Mouse (Mus musculus): ENCODE data around the gene Mettl9. TPM values are rescaled to one million over a fixed set of nuclear protein-coding genes. Genes with fewer than 3 reads are reported as not detected.

The Mettl9 gene
- 199 and 215 TPM in 2 replicates for polyA plus RNA-seq (2016; fragmentation: Nextera tagmentation; extraction: Ambion mirVana)

- peaks cover 32% of the 10 kb centered on the region for H3K4me1 ChIP-seq (replicated peaks)
- peaks cover 16% of the 10 kb centered on the region for H3K27me3 ChIP-seq (ENCODE audit: insufficient read depth, poor library complexity, severe bottlenecking)
- WGBS: 3% methylated on average over 42 of the region's 43 CpGs
- peak within 1 kb of the TSS; percentile 94 for H3K4me3 ChIP-seq
- no peaks in the 10 kb centered on the region for H3K36me3 ChIP-seq
- peak within 1 kb of the TSS; percentile 100 for H3K27ac ChIP-seq
- H3K9me3 ChIP-seq: no peaks in the 10 kb centered on the region
- peak; percentile 97 for DNase-seq (ENCODE audit: low spot score)
These were observed at the start of gene Mettl9 for GRCm38 (mm10) chr7:121033856-121034652. TSS of gene Mettl9 (plus strand) at chr7:121034445.

- H3K27ac ChIP-seq: no peak overlapping the region
- H3K27me3 ChIP-seq (ENCODE audit: insufficient read depth, poor library complexity, severe bottlenecking): no peaks in the 10 kb centered on the region
- no peak for DNase-seq (ENCODE audit: low spot score)
- 76% methylated on average over 8 of the region's 8 CpGs for WGBS
- no peak overlapping the region for H3K4me3 ChIP-seq
- no peaks in the 10 kb centered on the region for H3K36me3 ChIP-seq
- no peaks in the 10 kb centered on the region for H3K9me3 ChIP-seq
- H3K4me1 ChIP-seq (replicated peaks): peaks cover 15% of the 10 kb centered on the region
These were observed 43.1 kb upstream of the Mettl9 start for GRCm38 (mm10) chr7:120991191-120991590.

- 79% methylated on average over 2 of the region's 2 CpGs for WGBS
- DNase-seq (ENCODE audit: low spot score): no peak
These were observed 35.2 kb upstream of the Mettl9 start for GRCm38 (mm10) chr7:120999021-120999530.

GRCm38 (mm10) chr7:121000065-121000822 lies 34.0 kb upstream of the Mettl9 start:
- Histone ChIP-seq H3K4me1 (replicated peaks) (no peaks in the 10 kb centered on the region), H3K27me3 (ENCODE audit: insufficient read depth, poor library complexity, severe bottlenecking) (no peaks in the 10 kb centered on the region), H3K36me3 (no peaks in the 10 kb centered on the region), H3K27ac (no peak overlapping the region), H3K9me3 (no peaks in the 10 kb centered on the region), H3K4me3 (no peak overlapping the region)
- 76% methylated on average over 3 of the region's 3 CpGs for WGBS
- DNase-seq (ENCODE audit: low spot score): no peak

More at GRCm38 (mm10) chr7:120999021-120999530, 35.2 kb upstream of the Mettl9 start:
- Histone ChIP-seq H3K27me3 (ENCODE audit: insufficient read depth, poor library complexity, severe bottlenecking) (no peaks in the 10 kb centered on the region), H3K27ac (no peak overlapping the region), H3K4me3 (no peak overlapping the region), H3K36me3 (no peaks in the 10 kb centered on the region), H3K9me3 (no peaks in the 10 kb centered on the region), H3K4me1 (replicated peaks) (peaks cover 8% of the 10 kb centered on the region)

GRCm38 (mm10) chr7:121001879-121002278 lies 32.4 kb upstream of the Mettl9 start:
- Histone ChIP-seq H3K9me3 (no peaks in the 10 kb centered on the region), H3K27ac (no peak overlapping the region), H3K4me1 (replicated peaks) (no peaks in the 10 kb centered on the region), H3K36me3 (no peaks in the 10 kb centered on the region), H3K27me3 (ENCODE audit: insufficient read depth, poor library complexity, severe bottlenecking) (no peaks in the 10 kb centered on the region), H3K4me3 (no peak overlapping the region)
- 91% methylated on average over 3 of the region's 3 CpGs for WGBS
- DNase-seq (ENCODE audit: low spot score): no peak

- Histone ChIP-seq H3K4me1 (replicated peaks) (no peaks in the 10 kb centered on the region), H3K27me3 (ENCODE audit: insufficient read depth, poor library complexity, severe bottlenecking) (no peaks in the 10 kb centered on the region), H3K4me3 (no peak overlapping the region), H3K36me3 (no peaks in the 10 kb centered on the region), H3K9me3 (no peaks in the 10 kb centered on the region), H3K27ac (no peak overlapping the region)
- no peak for DNase-seq (ENCODE audit: low spot score)
- 88% methylated on average over 5 of the region's 5 CpGs for WGBS
These were observed 31.8 kb upstream of the Mettl9 start for GRCm38 (mm10) chr7:121002407-121002928.

GRCm38 (mm10) chr7:121003793-121004418 lies 30.3 kb upstream of the Mettl9 start:
- WGBS: 76% methylated on average over 4 of the region's 4 CpGs
- Histone ChIP-seq H3K9me3 (no peaks in the 10 kb centered on the region), H3K27ac (no peak overlapping the region)

GRCm38 (mm10) chr7:121011794-121012689 lies 22.2 kb upstream of the Mettl9 start:
- H3K27me3 ChIP-seq (ENCODE audit: insufficient read depth, poor library complexity, severe bottlenecking): no peaks in the 10 kb centered on the region
- no peaks in the 10 kb centered on the region for H3K9me3 ChIP-seq
- DNase-seq (ENCODE audit: low spot score): no peak
- H3K4me1 ChIP-seq (replicated peaks): 0 out of 2 replicates have a peak, but pooled peaks cover 6% of the 10 kb centered on the region
- H3K36me3 ChIP-seq: no peaks in the 10 kb centered on the region
- WGBS: 68% methylated on average over 10 of the region's 10 CpGs
- H3K4me3 ChIP-seq: no peak overlapping the region
- no peak overlapping the region for H3K27ac ChIP-seq

More at GRCm38 (mm10) chr7:121003793-121004418, 30.3 kb upstream of the Mettl9 start:
- H3K4me1 ChIP-seq (replicated peaks): no peaks in the 10 kb centered on the region
- no peaks in the 10 kb centered on the region for H3K36me3 ChIP-seq
- no peak overlapping the region for H3K4me3 ChIP-seq
- H3K27me3 ChIP-seq (ENCODE audit: insufficient read depth, poor library complexity, severe bottlenecking): no peaks in the 10 kb centered on the region
- DNase-seq (ENCODE audit: low spot score): no peak

- no peak for DNase-seq (ENCODE audit: low spot score)
- H3K9me3 ChIP-seq: no peaks in the 10 kb centered on the region
- H3K27me3 ChIP-seq (ENCODE audit: insufficient read depth, poor library complexity, severe bottlenecking): no peaks in the 10 kb centered on the region
- H3K4me3 ChIP-seq: no peak overlapping the region
- 91% methylated on average over 10 of the region's 10 CpGs for WGBS
- 0 out of 2 replicates have a peak, but pooled peaks cover 6% of the 10 kb centered on the region for H3K4me1 ChIP-seq (replicated peaks)
- no peak overlapping the region for H3K27ac ChIP-seq
- H3K36me3 ChIP-seq: no peaks in the 10 kb centered on the region
These were observed 19.8 kb upstream of the Mettl9 start for GRCm38 (mm10) chr7:121014486-121014885.

GRCm38 (mm10) chr7:121018778-121019177 lies 15.5 kb upstream of the Mettl9 start:
- Histone ChIP-seq H3K4me1 (replicated peaks) (no peaks in the 10 kb centered on the region), H3K36me3 (no peaks in the 10 kb centered on the region), H3K27ac (no peak overlapping the region), H3K9me3 (no peaks in the 10 kb centered on the region), H3K27me3 (ENCODE audit: insufficient read depth, poor library complexity, severe bottlenecking) (no peaks in the 10 kb centered on the region), H3K4me3 (no peak overlapping the region)
- DNase-seq (ENCODE audit: low spot score): no peak
- 86% methylated on average over 3 of the region's 3 CpGs for WGBS

GRCm38 (mm10) chr7:121020277-121020676 lies 14.0 kb upstream of the Mettl9 start:
- Histone ChIP-seq H3K27me3 (ENCODE audit: insufficient read depth, poor library complexity, severe bottlenecking) (no peaks in the 10 kb centered on the region), H3K4me1 (replicated peaks) (no peaks in the 10 kb centered on the region), H3K36me3 (no peaks in the 10 kb centered on the region), H3K27ac (no peak overlapping the region), H3K9me3 (no peaks in the 10 kb centered on the region), H3K4me3 (no peak overlapping the region)
- DNase-seq (ENCODE audit: low spot score): no peak
- 45% methylated on average over 8 of the region's 8 CpGs for WGBS
